Mouse (Mus musculus): Measurements from ENCODE around the gene Abhd4. TPM values are rescaled to one million over a fixed set of nuclear protein-coding genes. Genes with fewer than 3 reads are reported as not detected.

Gene Abhd4
- total RNA-seq (2023): 10 to 100 TPM in 1 of 2 experiments, 1 to 10 TPM in 1; 6.2 to 11.6 TPM

DNA sequence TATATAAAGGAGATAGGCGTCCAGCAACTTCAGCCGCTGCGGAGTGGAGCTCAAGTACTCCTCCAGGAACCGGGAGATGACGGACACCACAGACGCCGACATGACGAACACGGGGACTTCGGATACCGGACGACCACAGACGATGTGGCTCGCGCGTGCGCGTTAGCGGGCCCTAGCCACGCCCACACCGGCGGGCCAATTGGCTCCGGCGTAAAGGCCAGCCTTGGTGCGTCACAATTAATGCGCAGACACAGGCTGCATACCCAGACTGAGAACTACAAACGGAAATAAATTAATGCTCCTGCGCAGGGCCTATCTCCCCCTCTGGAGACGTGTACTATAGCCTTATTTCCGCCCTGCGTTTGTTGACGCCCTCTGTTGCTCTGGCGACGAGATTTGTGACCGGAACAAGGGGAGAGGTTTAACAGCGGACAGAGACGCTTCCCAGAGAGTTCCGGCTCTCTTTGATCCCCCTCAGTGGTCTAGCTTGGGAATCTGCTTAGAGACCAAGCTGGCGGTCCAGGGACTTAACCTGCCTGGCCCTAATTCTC lies at the start of gene Abhd4, which contains the start of gene Dad1:
TSS of gene Abhd4 (plus strand) at position 448 of the 551 bp plus-strand sequence.
TSS of gene Dad1 (minus strand) at position 364 of the 551 bp plus-strand sequence.

DNA sequence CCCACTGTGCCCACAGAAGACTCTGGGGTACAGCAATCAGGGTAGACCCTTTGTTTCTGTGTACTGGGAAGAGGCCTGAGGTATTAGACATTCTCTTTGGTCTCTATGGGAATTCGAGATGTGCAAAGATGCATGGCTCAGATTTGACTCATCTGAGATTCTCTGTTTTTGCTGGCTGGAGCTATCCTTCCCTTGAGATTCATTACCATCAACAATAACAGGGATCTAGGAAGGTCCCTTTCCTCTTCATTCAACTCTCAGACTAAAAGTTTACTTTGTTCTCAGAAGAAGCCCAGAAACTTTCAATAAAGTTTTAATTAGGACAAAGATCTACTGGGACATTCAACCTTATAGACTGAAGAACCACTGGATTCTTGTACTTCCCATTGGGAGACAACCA lies 30.9 kb downstream of the Abhd4 start, which contains the start of gene Olfr49:
TSS of gene Olfr49 (minus strand) at position 101 of the 400 bp plus-strand sequence.

Other genes with a start within 250 kb of the Abhd4 start
- 100 to 1,000 TPM; 129 to 138 TPM for gene Dad1, start 84 bp upstream of the Abhd4 start, total RNA-seq (2023)
- gene Olfr49, start 30.8 kb downstream of the Abhd4 start, total RNA-seq (2023): under 1 TPM; 0.09 to 0.17 TPM
- gene Oxa1l, start 106.6 kb downstream of the Abhd4 start, total RNA-seq (2023): 100 to 1,000 TPM in 1 of 2 experiments, 10 to 100 TPM in 1; 92.5 to 102 TPM
- 1 to 10 TPM; 5.7 to 7.1 TPM for gene Slc7a7, start 163.6 kb downstream of the Abhd4 start, total RNA-seq (2023)
- 100 to 1,000 TPM in 1 of 2 experiments, 10 to 100 TPM in 1; 82.4 to 121 TPM for gene Mrpl52, start 172.7 kb downstream of the Abhd4 start, total RNA-seq (2023)
- gene Mmp14, start 177.4 kb downstream of the Abhd4 start, total RNA-seq (2023): under 1 TPM in 1 of 2 experiments, not detected in 1; 0.90 TPM
- 100 to 1,000 TPM; 186 to 221 TPM for gene Lrp10, start 209.9 kb downstream of the Abhd4 start, total RNA-seq (2023)
- gene Rem2, start 221.9 kb downstream of the Abhd4 start, total RNA-seq (2023): 1 to 10 TPM; 1.5 TPM

Measured in B cell, adult 67 days (primary cell).